Mouse (Mus musculus) MN1 (cell line): ENCODE measurements at regions not wholly inside any gene's neighbourhood (a gene's known extent, or its start where the extent isn't known, plus 50 kb on each side); places are given as distances from the start of the nearest gene placed in this dataset.

Experiments
- DNase-seq: peaks from one replicate; pipeline ENCODE4 v3.0.0-alpha.2; 2016; ENCODE audit warnings: low spot score

DNA sequence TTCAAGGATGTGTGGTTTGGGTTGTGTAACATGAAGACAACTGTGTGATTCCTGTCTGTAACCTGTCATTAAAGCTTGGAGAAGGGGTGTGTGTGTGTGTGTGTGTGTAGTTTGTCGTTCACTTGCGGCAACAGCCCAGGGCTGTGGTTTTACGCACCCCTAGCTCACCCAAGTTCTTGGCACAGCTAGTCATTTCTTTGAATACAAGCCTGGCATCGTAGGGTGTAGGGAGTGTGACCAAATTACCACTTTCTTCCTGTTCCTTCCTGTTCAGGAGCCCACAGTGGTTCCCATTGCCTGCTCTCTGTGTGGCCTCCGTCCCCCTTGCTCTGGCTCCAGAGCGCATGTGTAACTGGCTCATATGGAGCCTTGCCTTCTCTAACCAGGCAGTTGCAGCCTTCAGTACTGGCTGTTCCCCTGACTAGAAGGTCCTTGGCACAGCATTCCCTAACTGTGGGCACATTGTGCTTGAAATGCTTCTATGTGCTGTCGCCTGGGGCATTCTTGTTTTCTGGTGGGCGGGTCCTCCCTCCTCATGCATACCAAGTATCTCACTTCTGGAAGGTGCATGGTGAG is 167.4 kb upstream of the Ubr2 start:
- no peak for DNase-seq

DNA sequence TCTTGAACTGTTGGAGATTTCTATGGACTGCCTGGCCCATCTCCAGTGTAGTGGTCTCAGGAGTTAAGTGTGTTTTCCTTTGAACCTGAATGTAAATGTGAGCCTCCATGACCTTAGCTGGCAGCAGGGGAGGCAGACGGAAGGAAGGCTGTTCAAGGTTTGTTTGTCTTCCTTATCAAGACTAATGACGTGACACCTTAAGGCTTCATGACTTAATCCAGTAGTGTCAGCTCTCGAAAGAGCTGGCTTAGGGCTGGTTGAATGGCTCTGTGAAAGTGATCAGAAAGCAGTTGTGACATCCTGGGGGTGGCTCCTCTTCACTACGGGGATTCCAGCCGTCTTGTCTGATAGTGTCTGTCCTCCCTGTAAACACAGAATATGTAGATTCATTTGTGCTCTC is 166.0 kb upstream of the Ubr2 start:
- DNase-seq, result no peak

DNA sequence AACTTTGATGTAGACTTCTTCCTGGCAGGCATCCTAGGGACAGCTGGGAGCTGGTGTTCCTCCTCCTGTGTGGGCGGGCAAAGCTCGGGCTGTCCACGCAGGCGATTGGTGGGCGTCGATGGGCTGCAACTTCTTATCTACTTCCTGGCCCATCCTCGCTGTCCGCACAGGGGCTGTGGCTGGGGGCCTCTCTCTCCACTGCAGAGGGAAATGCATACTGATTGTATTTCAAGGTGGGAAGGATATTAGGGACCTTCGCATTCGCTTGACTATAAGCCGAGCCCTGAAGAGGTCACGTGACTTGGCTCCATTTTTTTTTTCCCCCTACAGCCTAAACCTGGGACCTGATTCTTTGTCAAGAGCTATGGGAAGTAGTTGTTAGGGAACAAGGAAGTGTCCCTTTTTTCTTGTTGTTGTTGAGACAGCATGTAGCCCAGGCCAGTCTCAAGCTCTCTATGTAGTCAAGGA is 164.4 kb upstream of the Ubr2 start:
- DNase-seq, result no peak

DNA sequence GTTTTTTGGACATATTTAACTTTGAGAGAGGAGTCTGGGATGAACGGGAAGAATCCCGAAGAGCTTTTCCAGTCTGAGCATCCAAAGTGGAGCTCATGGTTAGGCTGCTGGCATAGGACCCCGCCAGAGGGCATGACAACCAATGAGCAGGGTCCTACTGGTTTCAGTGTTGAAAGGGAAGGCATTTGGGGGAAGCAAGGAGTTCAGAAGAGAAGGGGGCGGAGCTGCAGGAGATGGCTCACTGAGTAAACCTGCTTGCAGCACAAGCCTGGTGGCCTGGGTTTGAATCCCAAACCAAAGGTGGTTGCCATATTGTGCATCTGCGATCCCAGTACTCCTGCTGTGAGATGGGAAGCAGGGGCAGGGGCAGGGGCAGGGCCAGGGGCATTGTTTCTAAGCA is 161.4 kb upstream of the Ubr2 start:
- DNase-seq, result no peak

DNA sequence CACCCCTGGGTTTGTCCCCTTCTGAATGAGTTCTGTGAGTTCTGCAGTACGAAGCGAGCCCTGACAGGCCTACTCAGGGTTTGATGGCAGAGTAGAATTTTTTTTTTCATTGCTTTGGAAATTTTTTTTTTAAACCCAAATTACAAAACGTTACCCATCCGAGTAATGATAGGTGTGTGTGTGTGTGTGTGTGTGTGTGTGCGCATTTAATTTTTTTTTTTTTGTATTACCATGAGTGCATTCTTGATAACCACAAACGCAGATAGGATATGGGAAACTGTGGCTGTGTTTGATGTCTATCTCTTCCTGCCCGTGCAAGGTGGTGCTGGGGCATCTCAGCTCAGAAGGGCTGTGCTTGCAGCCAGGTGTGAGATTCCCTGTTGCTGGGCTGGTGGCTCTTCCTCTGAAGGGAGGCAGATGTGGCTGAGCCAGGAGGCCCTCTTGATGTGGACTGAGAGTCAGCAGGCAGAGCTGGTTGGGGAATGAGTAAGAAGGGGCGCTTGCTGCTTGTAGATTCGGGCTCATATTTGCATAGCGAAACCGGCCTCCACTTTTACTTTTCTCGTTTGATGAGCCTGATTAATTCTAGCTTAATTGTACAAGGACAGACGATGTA is 160.7 kb upstream of the Ubr2 start:
- no peak for DNase-seq

DNA sequence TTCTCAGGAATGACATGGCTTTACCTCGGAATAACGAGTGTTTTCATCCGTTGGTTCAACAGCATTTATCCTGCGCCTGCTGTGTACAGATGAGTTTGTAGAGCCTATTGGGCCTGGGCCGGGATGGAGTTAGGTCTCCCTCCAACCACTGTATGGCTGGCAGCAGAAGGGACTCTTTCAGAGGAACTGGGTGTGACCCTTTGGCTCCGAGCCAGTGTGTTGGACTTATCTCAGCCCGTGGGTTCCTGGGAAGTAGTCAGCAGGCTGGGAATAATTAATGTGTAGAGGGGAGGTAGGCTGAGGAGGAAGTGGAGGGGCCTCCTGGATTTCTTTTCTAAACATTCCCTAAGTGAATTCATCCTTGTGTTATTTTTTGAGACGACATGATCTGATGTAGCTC is 157.7 kb upstream of the Ubr2 start:
- DNase-seq, result peak; percentile 74

DNA sequence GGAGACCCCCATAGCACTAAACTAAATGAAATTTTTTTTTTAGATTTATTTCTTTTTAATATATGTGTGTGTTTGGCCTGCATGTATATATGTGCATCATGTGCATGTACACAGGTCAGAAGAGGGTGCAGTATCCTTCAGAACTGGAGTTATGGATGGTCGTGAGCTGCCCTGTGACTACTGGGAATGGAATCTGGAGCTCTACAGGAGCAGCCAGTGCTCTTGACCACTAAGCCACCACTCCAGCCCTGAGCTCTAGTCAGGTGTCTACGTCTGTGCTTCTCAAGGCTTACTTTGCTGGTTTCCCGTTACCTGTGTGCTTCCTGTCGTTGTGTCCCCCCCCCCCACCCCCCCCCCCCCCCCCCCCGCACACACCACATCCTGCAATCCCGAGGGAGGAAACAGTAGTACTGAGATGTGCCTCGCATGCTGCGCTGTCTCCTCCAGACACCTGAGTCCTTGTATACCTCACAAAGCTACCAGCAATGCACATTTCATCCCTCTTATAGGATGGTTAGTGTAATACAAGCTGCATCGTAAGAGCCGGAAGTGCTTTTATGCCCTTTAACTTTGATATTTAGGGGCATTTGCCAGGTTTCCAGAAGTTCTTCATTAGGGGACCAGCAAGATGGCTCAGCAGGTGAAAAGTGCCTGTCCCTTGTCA is 153.5 kb upstream of the Ubr2 start:
- DNase-seq, result no peak

DNA sequence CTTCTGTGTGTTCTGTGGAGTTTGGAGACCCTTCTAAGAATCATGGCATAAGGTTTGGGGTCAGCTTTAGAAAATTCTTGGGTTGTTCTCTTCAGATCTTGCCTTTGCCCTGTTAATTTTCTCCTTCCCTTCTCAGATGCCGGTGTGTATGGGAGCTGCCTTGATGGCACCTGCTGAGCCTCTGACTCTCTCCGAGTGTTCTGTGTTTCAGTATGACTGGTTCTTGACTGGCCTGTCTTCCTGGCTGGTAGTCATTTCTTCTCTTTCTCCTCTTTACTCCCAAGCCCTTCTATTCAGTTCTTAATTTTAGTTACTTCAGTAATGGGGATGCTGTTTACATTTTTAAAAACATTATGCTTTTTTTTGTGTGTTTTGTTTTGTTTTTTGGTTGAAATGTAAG is 152.1 kb upstream of the Ubr2 start:
- no peak for DNase-seq

DNA sequence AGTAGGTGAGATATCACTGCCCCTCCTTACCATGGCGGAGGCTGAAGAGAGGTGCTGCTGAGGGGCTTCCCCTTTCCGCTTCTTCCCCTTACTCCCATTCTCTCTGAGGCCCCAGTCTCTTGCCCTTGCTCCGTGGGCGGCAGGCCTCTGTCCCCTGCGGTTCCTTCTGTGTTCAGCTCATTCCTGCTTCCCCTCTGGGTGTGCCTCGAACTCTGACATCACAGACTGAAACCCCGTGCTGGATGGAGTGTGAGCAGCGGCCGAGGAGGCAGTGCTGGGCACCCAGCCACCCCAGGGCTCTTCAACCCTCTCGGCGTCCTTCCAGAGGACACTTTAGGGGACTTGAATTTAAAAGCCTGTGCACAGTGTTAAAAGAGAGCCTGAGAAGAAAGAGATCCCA is 145.9 kb upstream of the Ubr2 start:
- DNase-seq, result no peak

DNA sequence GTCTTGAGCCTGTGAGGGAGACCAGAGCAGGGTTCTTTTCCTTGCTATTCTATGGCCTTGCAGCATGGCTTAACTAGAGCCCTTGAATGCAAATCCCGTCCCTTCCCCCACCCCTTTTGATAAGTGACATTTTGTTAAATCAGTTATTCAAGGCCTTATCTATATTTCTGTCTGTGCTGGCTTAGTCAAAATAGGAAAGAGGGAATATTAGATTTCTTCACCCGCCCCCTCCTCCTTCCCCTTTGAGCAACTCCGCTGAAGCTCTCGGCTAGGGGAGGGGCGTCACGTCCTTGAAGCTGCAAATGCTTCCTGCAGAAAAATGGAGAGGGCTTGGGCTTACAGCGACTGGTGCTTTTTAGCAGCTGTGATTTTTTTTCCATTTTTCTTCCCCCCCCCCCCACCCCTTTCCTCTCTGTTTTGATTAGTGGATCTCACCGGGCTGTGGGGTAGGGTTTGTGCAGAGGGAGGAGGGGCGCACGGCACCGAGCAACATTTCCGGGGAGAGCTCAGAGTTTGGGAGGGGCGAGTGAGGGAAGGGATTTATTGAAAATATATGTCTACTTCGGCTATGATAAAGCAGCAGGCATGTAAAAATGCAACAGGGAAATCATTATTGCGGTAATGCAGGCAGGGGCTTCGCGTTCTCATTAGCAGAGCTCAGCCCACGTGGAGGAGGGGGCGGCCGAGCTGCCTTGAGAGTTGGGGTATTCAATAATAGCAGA is 141.4 kb upstream of the Ubr2 start:
- no peak for DNase-seq

DNA sequence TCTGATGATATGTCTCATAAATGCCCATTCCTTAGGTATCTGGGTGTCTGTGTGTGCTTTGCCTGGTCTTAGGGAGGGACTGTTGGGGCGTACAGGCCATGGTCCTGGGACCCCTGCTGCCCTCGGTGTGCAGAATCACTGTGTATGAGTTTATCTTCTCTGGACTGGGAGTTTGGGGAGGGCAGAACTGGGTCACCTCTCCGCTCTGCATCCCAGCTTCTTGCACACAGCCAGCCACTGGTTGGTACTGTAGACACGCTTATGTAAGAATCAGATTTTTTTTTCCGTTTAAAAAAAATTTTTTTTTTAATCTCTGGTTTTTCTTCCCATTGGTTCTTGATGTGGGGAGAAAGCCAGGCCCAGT is 140.8 kb upstream of the Ubr2 start:
- DNase-seq, result no peak

DNA sequence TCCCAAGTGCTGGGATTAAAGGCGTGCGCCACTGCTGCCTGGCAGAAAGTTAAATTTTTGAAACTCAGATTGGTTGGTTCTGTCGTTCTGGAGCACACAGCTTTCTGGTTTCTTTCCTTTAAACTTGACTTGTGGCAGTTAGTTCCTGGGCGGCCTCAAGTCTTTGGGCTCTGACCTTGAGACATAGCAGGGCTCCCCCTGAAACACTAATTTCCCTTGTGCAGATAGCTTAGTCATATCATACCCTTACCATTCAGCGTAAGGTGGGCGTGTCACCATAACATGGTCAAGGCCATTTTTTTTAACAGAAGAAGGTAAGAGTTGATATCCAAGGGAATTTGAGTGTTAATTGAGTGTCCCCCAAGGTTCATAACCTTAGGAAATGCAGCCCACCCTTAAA is 140.3 kb upstream of the Ubr2 start:
- DNase-seq, result no peak

DNA sequence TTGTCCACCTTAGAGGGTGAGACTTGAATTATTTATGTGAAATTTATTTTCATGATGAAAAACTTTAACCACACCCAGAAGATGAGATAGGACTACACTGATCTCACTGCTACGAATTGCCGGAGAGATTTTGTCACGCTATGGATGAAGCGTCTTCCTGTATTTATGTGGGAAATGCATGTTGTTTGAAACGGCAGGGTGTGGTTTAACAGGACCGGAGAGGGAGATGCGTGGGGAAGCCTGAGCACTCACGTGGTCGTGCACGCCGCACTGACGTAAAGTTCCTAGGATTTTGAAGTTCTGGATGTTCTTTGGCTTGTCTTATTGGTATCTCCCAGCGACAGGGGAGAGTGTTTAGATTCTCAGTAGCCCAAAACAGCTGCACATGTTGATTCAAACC is 139.3 kb upstream of the Ubr2 start:
- DNase-seq, result no peak

DNA sequence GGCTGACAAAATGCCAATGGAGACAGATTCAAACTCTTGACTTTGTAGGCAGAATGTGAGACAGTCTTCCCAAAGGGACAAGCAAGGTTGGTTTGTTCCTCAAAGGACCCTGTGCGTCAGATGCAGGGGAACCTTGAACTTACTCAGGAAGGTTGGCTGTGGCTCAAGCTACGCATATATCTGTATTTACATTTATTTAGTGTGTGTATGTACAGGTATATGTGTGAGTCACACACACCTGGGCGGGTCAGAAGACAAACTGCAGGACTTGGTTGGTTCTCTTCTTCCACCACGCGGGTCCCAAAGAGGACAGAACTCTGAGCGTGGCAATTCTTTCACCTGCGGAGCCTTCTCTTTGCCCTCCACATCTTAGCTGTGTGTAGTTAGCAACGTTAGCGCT is 138.8 kb upstream of the Ubr2 start:
- DNase-seq, result no peak

DNA sequence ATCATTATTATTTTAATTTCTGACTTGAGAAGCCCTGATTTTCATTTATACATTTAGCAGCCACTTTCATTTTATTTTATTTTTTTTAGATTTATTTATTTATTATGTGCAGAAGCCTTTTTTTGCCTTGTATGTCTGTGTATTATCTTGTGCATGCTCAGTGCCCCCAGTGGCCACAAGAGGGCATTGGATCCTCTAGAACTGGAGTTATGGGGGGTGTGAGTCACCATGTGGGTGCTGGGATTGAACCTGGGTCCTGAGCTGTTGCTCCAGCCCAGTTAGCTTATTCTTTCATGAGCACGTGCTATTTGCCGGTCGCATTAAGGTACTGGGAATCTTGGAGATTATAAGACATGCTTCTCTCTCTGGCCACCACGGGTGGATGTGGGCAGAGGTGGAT is 136.3 kb upstream of the Ubr2 start:
- DNase-seq, result peak; percentile 36

DNA sequence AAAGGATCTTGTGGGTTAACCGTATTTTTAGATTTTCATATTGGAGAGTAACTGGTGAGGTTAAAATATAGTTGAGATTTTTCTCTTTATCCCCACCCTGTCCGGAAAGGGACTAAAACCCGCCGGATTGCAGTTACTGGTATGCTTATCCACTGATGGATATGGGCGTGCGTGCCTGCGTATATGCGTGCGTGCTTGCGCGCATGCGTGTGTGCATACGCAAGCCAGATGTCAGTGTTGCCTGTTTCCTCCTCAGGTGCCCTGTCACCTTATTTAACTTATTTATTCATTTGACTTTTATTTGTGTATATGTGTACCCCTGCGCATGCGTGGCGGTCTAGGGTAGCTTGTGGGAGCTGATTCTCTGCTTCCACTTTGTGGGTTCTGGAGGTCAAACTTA is 135.2 kb upstream of the Ubr2 start:
- DNase-seq, result no peak

DNA sequence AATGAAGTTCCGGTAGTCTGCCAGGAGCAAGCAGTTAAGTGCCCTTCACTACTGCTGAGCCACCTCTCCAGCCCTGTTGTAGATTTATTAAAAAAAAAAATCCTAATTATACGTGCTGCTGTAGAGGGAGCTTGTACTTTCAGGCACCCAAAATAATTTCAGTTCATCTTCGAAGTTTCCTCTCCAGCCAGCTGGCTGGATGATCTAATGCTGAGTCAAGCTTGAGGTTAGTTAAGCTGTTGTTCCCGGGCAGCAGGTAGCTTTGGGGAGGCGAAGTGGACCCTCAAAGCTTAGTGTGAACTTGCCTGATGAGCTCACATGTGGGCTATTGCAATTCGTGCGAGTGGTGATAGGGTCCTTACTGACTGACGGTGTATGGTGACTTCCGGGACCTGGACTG is 134.6 kb upstream of the Ubr2 start:
- DNase-seq, result peak; percentile 32

DNA sequence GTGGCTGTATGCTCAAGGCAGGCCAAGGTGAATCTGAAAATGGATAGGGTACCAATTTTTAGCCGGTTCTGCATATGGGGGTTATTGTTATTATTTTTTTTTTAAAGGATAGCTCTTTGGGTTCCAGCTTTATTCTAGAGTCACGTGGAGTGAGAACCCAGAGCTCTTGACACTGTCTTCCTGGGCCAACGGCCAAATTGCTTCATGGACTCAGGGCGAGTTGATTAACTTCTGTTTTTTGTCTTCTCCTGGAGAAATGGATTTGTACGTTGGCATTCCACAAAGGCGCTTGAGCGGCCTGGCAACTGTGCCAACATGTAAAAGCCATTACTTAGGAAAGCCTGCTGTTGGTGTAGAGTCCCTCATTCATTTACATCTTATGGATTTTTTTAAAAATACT is 134.1 kb upstream of the Ubr2 start:
- peak; percentile 78 for DNase-seq

DNA sequence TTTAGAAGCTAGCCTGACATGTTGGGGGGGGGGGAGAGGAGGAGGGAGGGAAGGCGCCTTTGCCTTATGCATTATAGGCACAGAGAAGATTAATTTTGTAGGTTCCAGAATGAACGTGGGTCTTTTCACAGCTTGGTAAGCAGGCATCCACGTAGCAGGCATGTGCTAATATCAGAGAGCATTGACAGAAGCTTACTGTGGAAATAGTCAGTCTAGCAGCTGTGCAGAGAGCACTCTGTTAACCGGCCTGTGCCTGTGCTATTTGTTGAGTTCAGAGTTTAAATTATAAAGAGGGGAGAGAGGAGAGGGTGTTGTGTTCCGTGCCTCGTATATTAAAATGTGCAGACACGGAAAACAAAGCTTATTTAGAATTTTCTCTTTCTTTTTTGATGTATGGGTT is 133.5 kb upstream of the Ubr2 start:
- DNase-seq, result peak; percentile 35

DNA sequence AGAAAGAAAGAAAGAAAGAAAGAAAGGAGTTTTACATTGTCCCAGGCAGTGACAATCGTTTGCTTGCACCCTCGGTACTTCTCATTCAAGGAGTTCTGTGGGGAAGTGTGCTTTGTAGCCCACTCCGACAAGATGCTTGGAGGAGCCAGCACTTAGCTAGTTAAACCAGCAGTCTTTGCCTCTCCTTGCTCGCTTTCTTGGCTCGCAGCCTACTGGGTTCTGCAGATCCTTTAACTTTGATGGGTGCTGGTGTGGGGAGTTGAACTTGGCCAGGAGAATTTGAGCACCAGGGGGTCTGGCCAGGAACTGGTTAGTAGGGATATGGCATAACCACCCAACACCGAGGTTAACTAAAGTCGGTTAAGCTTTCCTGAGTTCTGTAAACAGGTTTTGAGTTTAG is 132.5 kb upstream of the Ubr2 start:
- DNase-seq, result peak; percentile 20

DNA sequence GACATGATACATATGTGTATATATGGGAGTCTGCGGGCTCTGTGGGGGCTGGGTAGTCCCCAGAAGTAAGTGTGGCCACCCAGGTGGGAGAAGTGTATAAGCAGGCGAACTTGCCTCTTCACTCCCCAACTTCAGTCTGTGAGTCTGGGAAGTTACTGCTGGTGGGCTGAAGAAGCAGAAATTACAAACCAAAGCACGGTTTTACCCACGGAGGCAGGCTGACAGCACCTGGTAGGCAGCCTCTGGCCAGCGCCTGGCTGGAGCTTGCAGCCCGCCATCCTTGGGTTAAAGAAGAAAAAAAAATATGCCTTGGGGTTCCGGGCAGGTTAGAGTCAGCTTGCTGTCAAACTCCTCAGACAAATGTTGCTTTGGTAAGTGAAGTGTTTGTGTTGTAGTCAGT is 131.9 kb upstream of the Ubr2 start:
- no peak for DNase-seq

DNA sequence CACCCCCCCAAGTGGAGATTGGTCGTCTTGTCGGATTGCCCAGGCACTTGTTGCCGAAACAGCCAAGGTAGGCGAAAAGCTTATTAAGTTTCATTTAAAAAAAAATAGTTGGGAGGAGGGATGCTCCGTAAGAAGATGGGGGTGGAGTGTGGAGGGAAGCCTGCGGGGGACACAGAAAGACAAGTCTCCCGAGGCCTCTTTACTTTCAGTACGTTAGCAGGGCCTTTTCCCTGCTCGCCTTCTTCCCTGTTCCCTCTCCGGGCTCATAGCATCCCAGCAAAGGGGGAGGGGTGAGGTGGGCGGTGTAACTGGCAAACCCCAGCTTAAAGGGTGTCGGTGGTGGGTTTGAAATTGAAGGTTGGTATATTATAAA is 131.5 kb upstream of the Ubr2 start:
- DNase-seq, result peak; percentile 34
